Mouse (Mus musculus) thymus, postnatal 14 days (tissue): ENCODE measurements around the gene Pik3ip1.

Experiments
- DNase-seq: peaks from one replicate; pipeline ENCODE4 v3.0.0; 2021

The Pik3ip1 gene

GRCm38 (mm10) chr11:3329891-3330451, at the start of gene Pik3ip1:
Gene Pik3ip1, plus strand, starts transcription at chr11:3330401.
- no peak for DNase-seq

GRCm38 (mm10) chr11:3282887-3283286, 47.3 kb upstream of the Pik3ip1 start:
- no peak for DNase-seq

- no peak for DNase-seq
These were observed 46.6 kb upstream of the Pik3ip1 start for GRCm38 (mm10) chr11:3283645-3284044.

GRCm38 (mm10) chr11:3285940-3286339, 44.3 kb upstream of the Pik3ip1 start:
- no peak for DNase-seq

GRCm38 (mm10) chr11:3287131-3287530, 43.1 kb upstream of the Pik3ip1 start:
- DNase-seq, result no peak

- DNase-seq, result no peak
These were observed 42.3 kb upstream of the Pik3ip1 start for GRCm38 (mm10) chr11:3287921-3288320.

GRCm38 (mm10) chr11:3288521-3289301, 41.5 kb upstream of the Pik3ip1 start, which contains the start of gene Patz1:
Gene Patz1, plus strand, starts transcription at chr11:3288874.
- peak; percentile 46 for DNase-seq

GRCm38 (mm10) chr11:3289302-3289802, 40.8 kb upstream of the Pik3ip1 start:
- DNase-seq, result peak; percentile 91

GRCm38 (mm10) chr11:3289803-3290639, 40.2 kb upstream of the Pik3ip1 start:
- DNase-seq, result peak; percentile 92

- peak; percentile 76 for DNase-seq
These were observed 39.4 kb upstream of the Pik3ip1 start for GRCm38 (mm10) chr11:3290640-3291310.

- DNase-seq, result peak; percentile 55
These were observed 38.7 kb upstream of the Pik3ip1 start for GRCm38 (mm10) chr11:3291311-3292061.

GRCm38 (mm10) chr11:3292062-3292421, 38.2 kb upstream of the Pik3ip1 start:
- DNase-seq, result peak; percentile 87

- DNase-seq, result peak; percentile 50
These were observed 37.4 kb upstream of the Pik3ip1 start for GRCm38 (mm10) chr11:3292711-3293249.

- DNase-seq, result peak; percentile 27
These were observed 36.8 kb upstream of the Pik3ip1 start for GRCm38 (mm10) chr11:3293361-3293760.

GRCm38 (mm10) chr11:3294641-3295040, 35.6 kb upstream of the Pik3ip1 start:
- DNase-seq, result no peak

GRCm38 (mm10) chr11:3296056-3296455, 34.1 kb upstream of the Pik3ip1 start:
- DNase-seq, result peak; percentile 30

- peak; percentile 59 for DNase-seq
These were observed 32.1 kb upstream of the Pik3ip1 start for GRCm38 (mm10) chr11:3297871-3298812.

- DNase-seq, result peak; percentile 50
These were observed 31.4 kb upstream of the Pik3ip1 start for GRCm38 (mm10) chr11:3298813-3299185.

- no peak for DNase-seq
These were observed 29.1 kb upstream of the Pik3ip1 start for GRCm38 (mm10) chr11:3301075-3301474.

GRCm38 (mm10) chr11:3302385-3302784, 27.8 kb upstream of the Pik3ip1 start:
- no peak for DNase-seq

- DNase-seq, result no peak
These were observed 27.4 kb upstream of the Pik3ip1 start for GRCm38 (mm10) chr11:3302792-3303191.
